9 mouse cellular contexts compared by ENCODE assay signal in genomic region chr14:73323965-73324364, GRCm38 (mm10). TPM values are rescaled to one million over a fixed set of nuclear protein-coding genes. Genes with fewer than 3 reads are reported as not detected.
A peak's percentile ranks its signal among the peaks of the same experiment; 100 is the strongest.
DNase-seq lines count a peak whose midpoint lies in the region; ATAC-seq and TF ChIP-seq lines count a peak whose summit lies in the region.
"Had no signal": no experiment of that assay in that cellular context is flagged by ENCODE, and none has a peak within 500 bp of the region (broad histone marks: within the 10 kb centered on the region; RNA-seq: fewer than 3 reads in every experiment).

No protein-coding gene starts in this region.

- H3K36me3 ChIP-seq in heart, embryonic 14.5 days (ENCODE audit: control insufficient read depth, insufficient read depth, low read length), result 0 out of 2 replicates have a peak, but pooled peaks cover 4% of the 10 kb centered on the region
- peaks cover 27% of the 10 kb centered on the region for H3K36me3 ChIP-seq in G1E (replicated peaks)
- H3K36me3 ChIP-seq in embryonic facial prominence, embryonic 15.5 days, result no peaks in the 10 kb centered on the region
- peaks cover 22% of the 10 kb centered on the region for H3K36me3 ChIP-seq in midbrain, embryonic 10.5 days

- no peaks in the 10 kb centered on the region for H3K27me3 ChIP-seq in heart, embryonic 14.5 days (ENCODE audit: control insufficient read depth, insufficient read depth, low read length)
- no peaks in the 10 kb centered on the region for H3K27me3 ChIP-seq in G1E (ENCODE audit: insufficient read depth, low read length)
- no peaks in the 10 kb centered on the region for H3K27me3 ChIP-seq in embryonic facial prominence, embryonic 15.5 days
- no peaks in the 10 kb centered on the region for H3K27me3 ChIP-seq in midbrain, embryonic 10.5 days (ENCODE audit: low read depth, poor library complexity, severe bottlenecking)

- no peak overlapping the region for H3K27ac ChIP-seq in heart, embryonic 14.5 days (replicated peaks in 1 of 2; ENCODE audit: control insufficient read depth in 1 of 2, insufficient read depth in 1 of 2, low read depth in 2 of 2, low read length in 2 of 2)
- H3K27ac ChIP-seq in embryonic facial prominence, embryonic 15.5 days (replicated peaks), result no peak overlapping the region
- H3K27ac ChIP-seq in midbrain, embryonic 10.5 days (replicated peaks), result peak overlapping the region; percentile 94

- intact Hi-C loops in left cerebral cortex, postnatal 4 days (cut with DNase I), result no loop called here
- intact Hi-C loops in left cerebral cortex, postnatal 36 days (cut with DNase I), result no loop called here

- no peaks in the 10 kb centered on the region for H3K9me3 ChIP-seq in heart, embryonic 14.5 days (ENCODE audit: control insufficient read depth, low read length)
- H3K9me3 ChIP-seq in G1E (replicated peaks), result no peaks in the 10 kb centered on the region
- no peaks in the 10 kb centered on the region for H3K9me3 ChIP-seq in embryonic facial prominence, embryonic 15.5 days (replicated peaks)
- no peaks in the 10 kb centered on the region for H3K9me3 ChIP-seq in midbrain, embryonic 10.5 days (replicated peaks)

- H3K4me1 ChIP-seq in heart, embryonic 14.5 days (ENCODE audit: control insufficient read depth in 2 of 2, insufficient read depth in 2 of 2, low read length in 2 of 2), result peaks cover 3 to 13% of the 10 kb centered on the region in 2 experiments; a peak in 1 of 4 replicates
- peaks cover 49% of the 10 kb centered on the region for H3K4me1 ChIP-seq in G1E (ENCODE audit: insufficient read depth, low read depth, low read length)
- peaks cover 20% of the 10 kb centered on the region; the same call in 1 of the 2 replicates for H3K4me1 ChIP-seq in embryonic facial prominence, embryonic 15.5 days
- H3K4me1 ChIP-seq in midbrain, embryonic 10.5 days, result peaks cover 28% of the 10 kb centered on the region

- H3K4me3 ChIP-seq in heart, embryonic 14.5 days (ENCODE audit: control insufficient read depth in 1 of 2, insufficient read depth in 1 of 2, low read depth in 1 of 2, low read length in 2 of 2), result no peak overlapping the region; a peak in 1 of 4 replicates
- peak overlapping the region; percentile 87; the same call in 1 of the 2 replicates for H3K4me3 ChIP-seq in G1E (ENCODE audit: low read depth, low read length)
- H3K4me3 ChIP-seq in embryonic facial prominence, embryonic 15.5 days (replicated peaks), result no peak overlapping the region; the same call in 1 of the 2 replicates
- H3K4me3 ChIP-seq in midbrain, embryonic 10.5 days, result peak overlapping the region; percentile 91

- ATAC-seq in heart, embryonic 14.5 days (ENCODE audit: insufficient number of reproducible peaks, insufficient read depth, low FRiP score, low read depth), result no peak
- ATAC-seq in G1E (ENCODE audit: extremely low read depth, insufficient number of reproducible peaks, low FRiP score, poor library complexity, severe bottlenecking), result no peak
- no peak for ATAC-seq in embryonic facial prominence, embryonic 15.5 days (ENCODE audit: insufficient number of reproducible peaks, low FRiP score, low TSS enrichment, low read depth)

- no peak overlapping the region for H3K9ac ChIP-seq in heart, embryonic 14.5 days (ENCODE audit: low read length)
- no peak overlapping the region for H3K9ac ChIP-seq in embryonic facial prominence, embryonic 15.5 days

- H3K4me2 ChIP-seq in heart, embryonic 14.5 days (ENCODE audit: low read length), result 0 out of 2 replicates have a peak overlapping the region, but pooled peaks have one; percentile 74
- peak overlapping the region; percentile 82; the same call in 1 of the 2 replicates for H3K4me2 ChIP-seq in embryonic facial prominence, embryonic 15.5 days (replicated peaks)

- no peak for TF ChIP-seq CTCF in G1E (IDR thresholded peaks at IDR 0.05; ENCODE audit: low read depth, low read length)

- WGBS in heart, embryonic 14.5 days, result 88% methylated on average over 2 of the region's 2 CpGs
- WGBS in embryonic facial prominence, embryonic 15.5 days, result 31% methylated on average over 2 of the region's 2 CpGs
- 63% methylated on average over 2 of the region's 2 CpGs for whole genome bisulfite sequencing in midbrain, embryonic 10.5 days

- no peak for DNase-seq in heart, adult 9 months (ENCODE audit: low spot score in 2 of 2)
- no peak for DNase-seq in G1E (ENCODE audit: low spot score)
- DNase-seq in midbrain, embryonic 10.5 days (ENCODE audit: low spot score), result no peak
- DNase-seq in left cerebral cortex, postnatal 4 days, result no peak
- DNase-seq in left cerebral cortex, postnatal 36 days (ENCODE audit: low spot score in 2 of 2), result no peak
- no peak for DNase-seq in adrenal gland, postnatal 14 days
- DNase-seq: cerebellum, postnatal 36 days had no signal

RNA-seq across cellular contexts. Expression of gene Rb1, which starts 1.7 kb away (rescaled TPM):
- polyA plus RNA-seq in heart, embryonic 14.5 days (2014; fragmentation: Nextera tagmentation; extraction: Ambion mirVana), result 17.7 and 22.9 TPM in 2 replicates
- total RNA-seq in G1E (2014; fragmentation: Nextera tagmentation), result 390 and 393 TPM in 2 replicates
- total RNA-seq in G1E (2017), result 57.4 and 64.9 TPM in 2 replicates
- 10.1 and 11.6 TPM in 2 replicates for polyA plus RNA-seq in G1E (2012)
- polyA plus RNA-seq in embryonic facial prominence, embryonic 15.5 days (2015; fragmentation: Nextera tagmentation; extraction: Ambion mirVana), result 23.8 and 25.6 TPM in 2 replicates
- polyA plus RNA-seq in midbrain, embryonic 10.5 days (2016; fragmentation: Nextera tagmentation; extraction: Ambion mirVana), result 25.9 and 26.3 TPM in 2 replicates
- 10 to 100 TPM; 45.8 to 49.0 TPM for total RNA-seq in left cerebral cortex, postnatal 4 days (2021)
- total RNA-seq in left cerebral cortex, postnatal 36 days (2021), result 10 to 100 TPM; 27.4 to 33.2 TPM
- total RNA-seq in adrenal gland, postnatal 14 days (2021), result 25.8 and 27.1 TPM in 2 replicates

Comparison
In these comparisons a context has a peak if more than half of its experiments do, and no peak if none do; other contexts are left out.
1. H3K4me3 ChIP-seq: peak in G1E (single experiment) and midbrain, embryonic 10.5 days (single experiment); none in heart, embryonic 14.5 days (0 of 2) and embryonic facial prominence, embryonic 15.5 days (single experiment).